Mouse (Mus musculus): ENCODE results near the gene Prkag2. TPM values are rescaled to one million over a fixed set of nuclear protein-coding genes. Genes with fewer than 3 reads are reported as not detected.

The Prkag2 gene
- polyA plus RNA-seq, 1 experiment from 2014 or later: 32.6 TPM

DNA sequence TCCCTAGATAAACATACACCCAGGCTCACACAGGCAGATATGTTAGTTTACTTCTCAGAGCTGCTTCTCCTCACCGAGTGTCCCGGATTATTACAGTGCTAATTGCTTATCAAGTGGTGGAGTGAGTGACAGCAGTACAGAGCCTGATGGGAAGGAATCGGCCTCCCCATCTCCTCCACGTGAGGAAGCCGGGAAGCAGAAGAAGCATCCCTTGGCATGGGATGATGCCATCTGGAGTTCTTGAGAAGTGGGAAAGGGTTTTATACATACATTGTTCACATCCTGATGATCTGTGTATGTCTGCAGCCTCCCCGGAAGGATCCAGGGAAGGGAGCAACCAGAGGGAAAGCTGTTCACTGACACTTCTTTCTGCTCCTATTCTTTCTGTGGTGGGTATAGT lies 150.4 kb downstream of the Prkag2 start:
- Histone ChIP-seq H3K9me3 (ENCODE audit: control insufficient read depth, low read length) (no peaks in the 10 kb centered on the region), H3K36me3 (ENCODE audit: control insufficient read depth, insufficient read depth, low read length) (no peaks in the 10 kb centered on the region), H3K4me2 (ENCODE audit: low read depth, severe bottlenecking) (no peak overlapping the region), H3K4me1 (ENCODE audit: control insufficient read depth, insufficient read depth, low read length) (0 out of 2 replicates have a peak, but pooled peaks cover 2% of the 10 kb centered on the region), H3K27ac (replicated peaks; ENCODE audit: low read depth, low read length) (no peak overlapping the region), H3K27me3 (ENCODE audit: control insufficient read depth, insufficient read depth, low read length) (no peaks in the 10 kb centered on the region), H3K9ac (ENCODE audit: low read length) (no peak overlapping the region), H3K4me3 (ENCODE audit: low read depth, low read length) (no peak overlapping the region)
- WGBS: 86% methylated on average over 6 of the region's 6 CpGs
- no peak for ATAC-seq (ENCODE audit: insufficient number of reproducible peaks, low FRiP score, low TSS enrichment, low read depth)
- no peak for DNase-seq (ENCODE audit: low spot score)

DNA sequence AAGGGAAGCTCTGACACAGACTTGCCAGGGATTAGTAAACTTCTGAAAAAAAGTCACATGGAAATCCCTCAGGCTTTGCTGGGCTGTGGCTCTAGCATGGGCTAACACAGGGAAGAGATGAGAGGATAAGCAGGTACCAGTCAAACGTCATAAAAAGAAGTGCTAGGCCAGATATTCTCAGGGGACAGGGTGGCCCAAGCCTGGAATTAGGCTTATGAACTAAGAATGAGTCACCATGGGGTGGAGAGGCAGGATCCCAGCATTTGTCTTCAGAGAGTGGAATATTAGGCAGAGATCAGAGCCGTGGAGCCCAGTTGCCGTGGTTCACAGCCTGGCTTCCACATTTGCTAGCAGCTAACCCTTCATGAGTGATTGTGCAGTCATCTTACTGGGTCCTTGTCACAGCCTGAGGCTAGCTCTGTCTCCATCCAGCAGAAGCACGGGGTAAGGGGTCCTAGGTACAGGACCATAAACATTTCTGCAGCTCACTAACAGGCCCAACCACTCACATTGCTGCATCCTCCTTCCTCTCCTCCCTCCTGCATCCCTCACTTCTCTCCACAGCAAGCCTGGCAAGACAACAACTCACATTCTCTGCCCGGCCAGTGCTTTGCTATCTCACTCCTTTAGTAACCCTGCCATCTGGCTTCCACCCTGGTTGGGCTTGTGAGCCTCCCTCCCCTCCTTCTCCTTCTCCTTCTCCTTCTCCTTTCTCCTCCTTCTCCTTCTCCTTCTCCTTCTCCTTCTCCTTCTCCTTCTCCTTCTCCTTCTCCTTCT lies 162.2 kb downstream of the Prkag2 start:
- Histone ChIP-seq H3K36me3 (ENCODE audit: control insufficient read depth, insufficient read depth, low read length) (no peaks in the 10 kb centered on the region), H3K9ac (ENCODE audit: low read length) (no peak overlapping the region), H3K27ac (replicated peaks; ENCODE audit: low read depth, low read length) (no peak overlapping the region), H3K9me3 (ENCODE audit: control insufficient read depth, low read length) (no peaks in the 10 kb centered on the region), H3K27me3 (ENCODE audit: control insufficient read depth, insufficient read depth, low read length) (no peaks in the 10 kb centered on the region), H3K4me2 (ENCODE audit: low read depth, severe bottlenecking) (no peak overlapping the region), H3K4me1 (ENCODE audit: control insufficient read depth, insufficient read depth, low read length) (no peaks in the 10 kb centered on the region), H3K4me3 (ENCODE audit: low read depth, low read length) (no peak overlapping the region)
- no peak for DNase-seq (ENCODE audit: low spot score)
- WGBS: 63% methylated on average over 5 of the region's 5 CpGs
- ATAC-seq (ENCODE audit: insufficient number of reproducible peaks, low FRiP score, low TSS enrichment, low read depth): no peak

DNA sequence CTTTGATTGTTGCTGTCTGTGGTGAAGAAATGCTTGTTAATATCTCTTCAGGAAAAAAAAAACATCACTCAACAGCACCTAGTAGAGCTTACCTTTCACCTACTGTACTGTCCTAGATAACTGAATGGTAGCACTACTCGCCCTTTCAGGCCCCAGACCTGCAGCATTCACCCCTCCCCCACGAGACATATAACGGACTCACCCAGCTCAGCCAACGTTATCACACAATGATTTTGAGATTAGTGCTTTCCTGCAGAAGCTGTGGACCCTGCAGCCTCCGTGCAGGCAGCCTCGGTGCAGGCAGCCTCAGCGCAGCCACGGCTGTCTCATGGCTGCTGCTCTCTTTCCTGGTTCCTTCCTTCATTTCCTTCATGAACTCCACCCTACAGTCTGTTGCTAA lies 164.0 kb downstream of the Prkag2 start:
- ATAC-seq (ENCODE audit: insufficient number of reproducible peaks, low FRiP score, low TSS enrichment, low read depth) (no peak), DNase-seq (ENCODE audit: low spot score) (no peak)
- Histone ChIP-seq H3K4me2 (ENCODE audit: low read depth, severe bottlenecking) (no peak overlapping the region), H3K27me3 (ENCODE audit: control insufficient read depth, insufficient read depth, low read length) (no peaks in the 10 kb centered on the region), H3K36me3 (ENCODE audit: control insufficient read depth, insufficient read depth, low read length) (no peaks in the 10 kb centered on the region), H3K9ac (ENCODE audit: low read length) (no peak overlapping the region), H3K4me3 (ENCODE audit: low read depth, low read length) (no peak overlapping the region), H3K4me1 (ENCODE audit: control insufficient read depth, insufficient read depth, low read length) (no peaks in the 10 kb centered on the region), H3K9me3 (ENCODE audit: control insufficient read depth, low read length) (no peaks in the 10 kb centered on the region), H3K27ac (replicated peaks; ENCODE audit: low read depth, low read length) (no peak overlapping the region)
- 80% methylated on average over 8 of the region's 8 CpGs for WGBS

DNA sequence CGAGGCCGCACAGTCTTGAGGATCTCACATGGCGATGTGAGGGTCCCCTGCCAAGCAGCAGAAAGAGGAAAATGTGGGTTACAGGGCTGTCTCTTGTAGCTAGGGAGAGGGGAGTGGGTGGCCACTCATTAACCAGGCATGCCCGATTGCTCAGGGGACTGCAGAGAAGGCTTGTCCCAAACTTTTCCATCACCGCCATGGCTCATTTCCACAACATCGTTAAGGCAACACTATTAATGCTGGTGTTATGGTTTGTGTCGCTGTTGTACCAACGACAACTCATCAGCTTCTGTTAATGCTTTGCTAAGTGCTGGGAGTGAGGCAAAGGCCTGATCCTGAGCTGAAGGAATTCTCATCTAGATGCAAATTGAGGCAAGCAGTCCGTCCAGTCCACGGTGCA lies 165.0 kb downstream of the Prkag2 start:
- WGBS: 76% methylated on average over 10 of the region's 10 CpGs
- H3K9me3 ChIP-seq (ENCODE audit: control insufficient read depth, low read length): no peaks in the 10 kb centered on the region
- no peak overlapping the region for H3K9ac ChIP-seq (ENCODE audit: low read length)
- H3K27ac ChIP-seq (replicated peaks; ENCODE audit: low read depth, low read length): no peak overlapping the region
- no peak overlapping the region for H3K4me3 ChIP-seq (ENCODE audit: low read depth, low read length)
- H3K27me3 ChIP-seq (ENCODE audit: control insufficient read depth, insufficient read depth, low read length): no peaks in the 10 kb centered on the region
- H3K36me3 ChIP-seq (ENCODE audit: control insufficient read depth, insufficient read depth, low read length): no peaks in the 10 kb centered on the region
- DNase-seq (ENCODE audit: low spot score) (no peak), ATAC-seq (ENCODE audit: insufficient number of reproducible peaks, low FRiP score, low TSS enrichment, low read depth) (no peak)
- no peaks in the 10 kb centered on the region for H3K4me1 ChIP-seq (ENCODE audit: control insufficient read depth, insufficient read depth, low read length)
- H3K4me2 ChIP-seq (ENCODE audit: low read depth, severe bottlenecking): no peak overlapping the region

DNA sequence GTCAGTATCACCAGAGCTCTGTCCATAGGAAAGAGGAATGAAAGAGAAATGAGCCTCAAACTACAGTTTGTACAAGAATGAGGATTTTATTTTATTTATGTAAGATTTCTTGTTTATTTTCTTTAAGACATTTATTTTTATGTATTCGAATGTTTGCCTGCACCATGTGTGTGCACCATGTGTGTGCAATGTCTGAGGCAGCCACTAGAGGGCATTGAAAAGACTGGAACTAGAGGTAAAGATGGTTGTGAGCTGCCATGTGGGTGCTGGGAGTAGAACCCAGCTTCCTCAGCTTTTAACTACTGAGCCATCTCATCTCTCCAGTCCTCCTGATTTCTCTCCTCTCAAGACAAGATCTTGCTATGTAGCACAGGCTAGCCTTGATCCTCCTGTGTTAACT lies 166.7 kb downstream of the Prkag2 start:
- DNase-seq (ENCODE audit: low spot score) (no peak), ATAC-seq (ENCODE audit: insufficient number of reproducible peaks, low FRiP score, low TSS enrichment, low read depth) (no peak)
- H3K9me3 ChIP-seq (ENCODE audit: control insufficient read depth, low read length): no peaks in the 10 kb centered on the region
- WGBS: 88% methylated on average over 1 of the region's 1 CpGs
- no peaks in the 10 kb centered on the region for H3K4me1 ChIP-seq (ENCODE audit: control insufficient read depth, insufficient read depth, low read length)
- H3K9ac ChIP-seq (ENCODE audit: low read length): no peak overlapping the region
- H3K36me3 ChIP-seq (ENCODE audit: control insufficient read depth, insufficient read depth, low read length): no peaks in the 10 kb centered on the region
- no peaks in the 10 kb centered on the region for H3K27me3 ChIP-seq (ENCODE audit: control insufficient read depth, insufficient read depth, low read length)
- no peak overlapping the region for H3K27ac ChIP-seq (replicated peaks; ENCODE audit: low read depth, low read length)
- H3K4me2 ChIP-seq (ENCODE audit: low read depth, severe bottlenecking): no peak overlapping the region
- H3K4me3 ChIP-seq (ENCODE audit: low read depth, low read length): no peak overlapping the region

DNA sequence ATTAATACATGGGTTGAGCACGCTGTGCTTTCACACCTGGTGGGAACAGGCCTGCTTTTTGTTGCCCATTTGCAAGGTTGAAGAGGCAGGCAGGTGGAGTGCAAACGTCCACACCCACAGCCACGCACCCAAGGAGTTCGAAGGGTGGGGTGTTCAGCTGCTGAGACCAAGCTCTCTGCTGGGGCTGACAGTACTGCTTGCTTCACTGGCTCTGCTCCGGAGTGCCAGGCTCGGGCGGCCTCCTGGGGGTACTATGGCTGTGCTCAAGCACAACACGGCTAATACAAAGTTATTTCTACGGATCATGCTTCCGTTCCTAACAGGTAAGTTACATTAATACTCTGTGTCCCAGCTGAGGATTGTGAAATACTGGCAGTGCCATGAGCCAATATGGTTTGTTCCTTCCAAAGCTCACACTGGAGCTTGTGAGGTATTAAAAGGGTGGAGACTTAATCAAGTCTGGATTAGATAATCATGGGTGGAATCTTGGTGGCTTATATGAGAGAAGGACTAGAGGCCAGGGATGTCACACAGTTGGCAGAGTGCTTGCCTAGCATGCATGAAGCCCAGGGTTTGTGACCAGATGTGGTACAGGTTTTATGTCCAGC lies 168.8 kb downstream of the Prkag2 start:
- DNase-seq (ENCODE audit: low spot score) (no peak), ATAC-seq (ENCODE audit: insufficient number of reproducible peaks, low FRiP score, low TSS enrichment, low read depth) (no peak)
- no peaks in the 10 kb centered on the region for H3K4me1 ChIP-seq (ENCODE audit: control insufficient read depth, insufficient read depth, low read length)
- no peaks in the 10 kb centered on the region for H3K9me3 ChIP-seq (ENCODE audit: control insufficient read depth, low read length)
- no peaks in the 10 kb centered on the region for H3K36me3 ChIP-seq (ENCODE audit: control insufficient read depth, insufficient read depth, low read length)
- H3K27me3 ChIP-seq (ENCODE audit: control insufficient read depth, insufficient read depth, low read length): no peaks in the 10 kb centered on the region
- no peak overlapping the region for H3K9ac ChIP-seq (ENCODE audit: low read length)
- H3K27ac ChIP-seq (replicated peaks; ENCODE audit: low read depth, low read length): no peak overlapping the region
- H3K4me3 ChIP-seq (ENCODE audit: low read depth, low read length): no peak overlapping the region
- WGBS: 88% methylated on average over 10 of the region's 10 CpGs
- H3K4me2 ChIP-seq (ENCODE audit: low read depth, severe bottlenecking): no peak overlapping the region

DNA sequence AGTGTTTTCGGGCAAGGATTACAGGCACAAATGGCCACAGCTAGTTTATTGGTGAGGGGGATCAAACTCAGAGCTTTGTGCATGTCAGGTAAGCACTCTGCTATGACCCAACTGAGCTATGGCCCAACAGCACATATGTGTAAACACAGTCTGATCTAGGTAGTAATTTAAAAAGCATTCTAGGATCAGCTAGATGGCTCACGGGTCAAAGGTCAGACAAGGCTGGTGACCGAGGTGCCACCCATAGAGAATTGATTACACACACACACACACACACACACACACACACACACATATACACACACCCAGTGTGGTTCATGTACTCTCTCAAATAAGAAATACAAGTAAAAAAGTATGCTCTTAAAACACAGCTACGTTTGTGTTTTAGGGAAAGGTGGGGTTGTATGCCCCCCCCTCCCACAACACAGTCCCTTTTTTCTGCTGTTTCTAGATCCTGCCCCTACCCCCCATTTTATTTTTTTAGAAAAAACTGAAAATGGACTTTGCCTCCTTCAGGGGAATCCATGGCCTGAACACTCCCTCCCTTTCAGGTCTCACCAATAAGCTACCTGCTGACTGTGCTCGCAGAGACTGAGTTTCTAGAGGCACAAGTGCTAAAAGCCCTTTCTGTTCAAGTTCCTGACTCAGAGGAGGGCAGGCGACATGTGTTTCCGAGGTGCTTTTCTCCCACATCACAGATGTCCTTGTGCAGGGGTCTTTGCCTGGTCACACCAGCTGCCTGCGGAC lies 169.4 kb downstream of the Prkag2 start:
- H3K4me2 ChIP-seq (ENCODE audit: low read depth, severe bottlenecking): no peak overlapping the region
- H3K27ac ChIP-seq (replicated peaks; ENCODE audit: low read depth, low read length): no peak overlapping the region
- no peaks in the 10 kb centered on the region for H3K9me3 ChIP-seq (ENCODE audit: control insufficient read depth, low read length)
- DNase-seq (ENCODE audit: low spot score): no peak
- H3K4me3 ChIP-seq (ENCODE audit: low read depth, low read length): no peak overlapping the region
- no peaks in the 10 kb centered on the region for H3K36me3 ChIP-seq (ENCODE audit: control insufficient read depth, insufficient read depth, low read length)
- H3K27me3 ChIP-seq (ENCODE audit: control insufficient read depth, insufficient read depth, low read length): no peaks in the 10 kb centered on the region
- H3K4me1 ChIP-seq (ENCODE audit: control insufficient read depth, insufficient read depth, low read length): no peaks in the 10 kb centered on the region
- no peak for ATAC-seq (ENCODE audit: insufficient number of reproducible peaks, low FRiP score, low TSS enrichment, low read depth)
- no peak overlapping the region for H3K9ac ChIP-seq (ENCODE audit: low read length)
- 79% methylated on average over 8 of the region's 8 CpGs for WGBS

DNA sequence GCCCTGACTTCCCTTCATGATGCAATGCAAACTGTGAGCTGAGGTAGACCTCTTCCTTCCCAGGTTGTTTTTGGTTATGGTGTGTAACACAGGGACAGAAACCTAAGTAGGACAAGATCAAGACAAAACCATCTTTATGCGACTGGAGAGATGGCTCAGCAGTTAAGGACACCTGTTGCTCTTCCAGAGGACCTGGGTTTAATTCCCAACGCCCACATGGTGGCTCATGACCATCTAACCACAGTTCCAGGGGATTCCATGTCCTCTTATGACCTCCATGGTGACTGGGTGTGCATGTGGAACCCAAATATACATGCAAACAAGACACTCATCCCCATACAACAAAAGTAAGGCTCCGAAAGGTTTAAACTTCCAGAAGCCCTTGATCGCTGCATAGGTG lies 171.6 kb downstream of the Prkag2 start:
- Histone ChIP-seq H3K27ac (replicated peaks; ENCODE audit: low read depth, low read length) (no peak overlapping the region), H3K36me3 (ENCODE audit: control insufficient read depth, insufficient read depth, low read length) (no peaks in the 10 kb centered on the region), H3K4me1 (ENCODE audit: control insufficient read depth, insufficient read depth, low read length) (no peaks in the 10 kb centered on the region), H3K9me3 (ENCODE audit: control insufficient read depth, low read length) (no peaks in the 10 kb centered on the region), H3K4me2 (ENCODE audit: low read depth, severe bottlenecking) (no peak overlapping the region), H3K9ac (ENCODE audit: low read length) (no peak overlapping the region), H3K4me3 (ENCODE audit: low read depth, low read length) (no peak overlapping the region), H3K27me3 (ENCODE audit: control insufficient read depth, insufficient read depth, low read length) (no peaks in the 10 kb centered on the region)
- no peak for DNase-seq (ENCODE audit: low spot score)
- no peak for ATAC-seq (ENCODE audit: insufficient number of reproducible peaks, low FRiP score, low TSS enrichment, low read depth)
- 89% methylated on average over 4 of the region's 4 CpGs for WGBS

Data from limb, embryonic 11.5 days (tissue).